Mouse (Mus musculus) G1E-ER4 (cell line): ENCODE measurements around the gene Magi2. TPM values are rescaled to one million over a fixed set of nuclear protein-coding genes. Genes with fewer than 3 reads are reported as not detected.

Source experiments
- GATA1 ChIP-seq: IDR thresholded peaks from one replicate; pipeline ENCODE4 v1.8.0; 2012; ENCODE audit warnings: low read length, inconsistent platforms
- polyA plus RNA-seq: library from polyadenylated mRNA; stranded (reverse); fragments of >175 nt; gene quantifications from 2 replicates; pipeline ENCODE4 v1.2.3, GENCODE M21; 2012

The Magi2 gene
- polyA plus RNA-seq, 1 experiment: 0.94 TPM

DNA sequence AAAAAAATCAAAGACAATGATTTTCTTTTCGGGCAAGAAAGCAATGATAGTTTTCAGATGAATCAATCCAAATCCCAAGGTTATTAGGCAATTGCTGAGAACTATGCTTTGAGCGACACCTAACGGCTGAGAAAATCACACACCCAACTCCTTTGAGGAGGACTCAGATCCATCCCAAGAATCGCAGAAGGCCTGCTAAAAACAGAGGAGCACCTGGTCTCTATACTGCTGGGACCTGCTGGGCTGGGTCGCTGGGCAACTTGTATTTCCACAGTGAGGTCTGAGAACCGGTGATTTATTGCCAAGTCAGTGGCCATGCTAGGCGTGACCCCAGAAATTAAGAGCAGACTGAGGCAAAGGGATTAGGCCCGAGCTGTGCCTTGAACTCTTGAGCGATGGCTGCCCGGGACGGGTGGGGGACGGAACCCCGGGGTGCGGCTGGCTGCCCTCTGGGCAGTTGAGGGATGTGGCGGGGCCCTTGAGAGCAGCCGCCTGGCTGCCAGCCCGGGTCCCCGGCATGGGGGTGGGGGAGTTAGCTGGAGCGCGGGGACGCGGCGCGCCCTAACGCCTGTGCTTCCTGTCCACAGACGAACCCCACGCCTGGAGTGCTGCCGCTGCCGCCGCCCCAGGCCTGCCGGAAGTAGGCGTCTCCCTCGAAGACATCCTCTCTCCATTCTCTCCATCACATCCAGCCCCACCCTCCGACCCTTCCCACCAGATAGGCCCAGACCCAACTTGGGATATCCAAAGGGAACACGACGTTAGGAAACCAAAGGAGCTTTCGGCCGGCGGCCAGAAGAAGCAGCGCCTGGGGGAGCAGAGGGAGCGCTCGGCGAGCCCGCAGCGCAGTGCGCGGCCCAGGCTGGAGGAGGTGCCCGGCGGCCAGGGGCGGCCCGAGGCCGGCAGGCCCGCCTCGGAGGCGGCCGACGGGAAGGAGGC lies 1474.9 kb downstream of the Magi2 start:
- TF ChIP-seq GATA1: no peak

DNA sequence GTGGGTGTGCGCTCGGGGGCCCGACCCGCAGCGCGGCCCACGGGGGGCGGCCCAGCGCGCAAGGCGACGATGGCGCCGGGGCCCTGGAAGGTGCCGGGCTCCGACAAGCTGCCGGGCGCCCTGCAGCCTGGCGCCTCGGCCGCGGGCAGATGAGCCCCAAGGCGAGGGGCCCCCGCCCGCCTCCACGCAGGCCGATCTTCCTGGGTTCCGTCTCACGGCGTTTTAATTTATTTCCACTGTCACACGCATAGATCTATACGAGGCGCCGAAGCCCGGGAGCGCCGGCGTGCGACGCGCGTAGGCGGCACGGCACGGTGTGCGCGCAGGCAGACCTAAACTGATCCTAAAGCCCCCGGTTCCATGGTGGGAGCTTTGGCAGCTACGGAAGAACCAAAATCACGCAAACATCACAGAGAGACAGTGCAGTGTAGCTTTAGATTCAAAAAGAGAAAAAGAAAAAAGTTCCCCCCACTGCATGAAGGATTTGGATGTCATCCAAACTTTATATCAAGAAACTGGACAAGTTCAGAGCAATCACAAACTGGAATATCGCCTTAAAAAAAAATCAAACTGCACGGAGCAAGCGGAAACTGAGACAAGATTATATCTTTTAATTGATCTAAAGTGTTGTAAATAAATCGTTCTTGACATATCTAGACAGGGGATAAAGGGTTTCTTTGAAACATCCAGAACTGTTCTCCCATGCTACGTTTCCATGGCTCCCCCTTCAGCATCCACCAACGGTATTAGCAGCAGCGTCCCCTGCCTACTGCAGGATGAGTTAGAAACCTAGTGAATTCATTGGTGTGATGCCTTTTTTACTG lies 1475.9 kb downstream of the Magi2 start:
- no peak for TF ChIP-seq GATA1

DNA sequence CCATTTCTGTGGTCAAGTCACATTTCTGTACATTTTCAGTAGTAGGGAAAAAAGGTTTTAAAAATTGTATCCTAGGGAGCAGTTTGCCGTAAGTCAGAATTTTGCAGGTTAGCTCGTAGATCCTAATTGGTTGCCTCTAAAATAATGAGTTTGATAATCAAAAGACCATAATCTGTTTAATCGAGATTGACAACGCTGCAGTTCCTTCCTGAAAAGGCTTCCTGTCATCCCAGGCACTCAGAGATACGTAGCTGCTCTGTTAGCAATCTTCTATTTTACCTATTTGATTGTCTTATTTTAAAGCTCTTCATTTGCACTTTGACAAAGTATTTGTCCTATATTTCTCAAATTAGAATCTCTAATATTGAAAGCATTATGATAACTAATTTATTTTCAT lies 1476.5 kb downstream of the Magi2 start:
- TF ChIP-seq GATA1: no peak

DNA sequence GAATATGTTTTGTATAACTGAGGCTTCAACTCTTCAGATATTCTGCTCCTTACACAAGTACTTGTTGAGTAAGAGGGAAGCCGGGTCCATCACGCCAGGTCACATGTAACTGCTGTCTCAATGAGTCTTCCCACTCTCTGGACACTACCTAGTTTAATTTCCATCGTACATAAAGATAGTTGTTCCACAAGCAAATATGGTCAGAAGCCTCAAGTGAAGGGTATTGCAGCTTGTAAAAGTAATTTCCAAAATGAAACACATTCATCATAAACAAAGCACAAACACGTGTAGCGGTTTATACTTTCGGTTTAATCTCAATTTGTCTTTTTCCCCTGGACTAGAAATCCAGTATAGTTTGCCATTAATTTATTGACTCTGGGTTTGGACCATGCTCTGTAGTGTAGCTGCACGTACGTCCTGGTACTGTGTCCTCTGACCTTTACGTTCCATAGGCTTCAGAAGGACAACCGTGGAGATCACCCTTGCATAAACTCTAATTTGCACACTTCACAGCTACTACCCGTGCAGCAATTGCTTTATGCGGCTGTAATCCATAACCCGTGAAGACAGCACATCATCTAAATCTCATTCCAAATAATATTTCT lies 1477.2 kb downstream of the Magi2 start:
- no peak for TF ChIP-seq GATA1

DNA sequence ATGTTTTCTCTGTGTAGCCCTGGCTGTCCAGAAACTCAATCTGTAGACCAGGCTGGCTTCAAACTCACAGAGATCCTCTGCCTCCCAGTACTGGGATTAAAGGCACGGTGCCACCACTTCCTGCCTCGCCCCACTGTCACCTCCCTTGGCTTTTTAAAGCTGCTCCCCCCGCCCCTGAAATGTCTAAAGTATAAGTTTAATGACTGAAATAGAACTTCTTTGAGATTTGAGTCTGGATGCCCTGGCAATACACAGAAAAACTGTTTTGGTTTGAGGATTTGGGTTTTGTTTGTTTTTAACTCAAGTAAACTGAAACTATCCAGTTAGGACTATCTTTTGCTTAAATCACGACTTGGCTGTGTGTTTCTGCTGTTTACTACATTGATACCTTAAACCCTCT lies 1478.0 kb downstream of the Magi2 start:
- no peak for TF ChIP-seq GATA1

DNA sequence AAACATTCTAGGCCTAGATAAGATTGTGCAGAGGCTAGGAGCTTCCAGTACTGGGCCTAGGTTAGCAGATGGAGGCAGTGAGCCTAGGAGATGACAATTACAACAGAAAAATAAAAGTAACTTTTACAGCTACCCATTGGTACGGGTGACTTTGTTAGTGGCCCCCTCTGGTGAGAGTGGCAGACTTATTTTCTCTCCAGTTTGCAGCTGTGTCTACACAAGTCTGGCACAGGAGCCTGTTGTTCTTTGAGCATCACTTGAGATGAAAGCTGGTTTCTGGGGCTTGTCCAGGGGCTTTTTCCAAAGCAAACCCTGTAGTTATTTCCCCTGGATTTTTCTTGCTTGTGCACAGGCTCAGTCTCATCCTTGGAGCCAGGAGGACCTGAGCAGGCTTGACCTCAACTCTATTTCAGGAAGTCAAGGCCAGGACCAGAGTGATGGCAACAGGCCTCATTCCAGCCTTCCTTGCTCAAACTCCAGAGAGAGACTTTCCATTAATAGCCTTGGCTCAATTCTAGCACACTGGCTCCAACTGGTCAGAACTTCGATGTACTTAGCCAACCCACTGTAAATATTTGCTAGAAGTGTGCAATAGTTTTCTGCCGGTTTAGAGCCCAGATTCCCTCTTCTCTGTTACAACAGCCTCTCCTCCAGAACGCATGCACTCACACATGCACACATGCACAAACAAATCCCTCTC lies 1493.5 kb downstream of the Magi2 start:
- no peak for TF ChIP-seq GATA1

DNA sequence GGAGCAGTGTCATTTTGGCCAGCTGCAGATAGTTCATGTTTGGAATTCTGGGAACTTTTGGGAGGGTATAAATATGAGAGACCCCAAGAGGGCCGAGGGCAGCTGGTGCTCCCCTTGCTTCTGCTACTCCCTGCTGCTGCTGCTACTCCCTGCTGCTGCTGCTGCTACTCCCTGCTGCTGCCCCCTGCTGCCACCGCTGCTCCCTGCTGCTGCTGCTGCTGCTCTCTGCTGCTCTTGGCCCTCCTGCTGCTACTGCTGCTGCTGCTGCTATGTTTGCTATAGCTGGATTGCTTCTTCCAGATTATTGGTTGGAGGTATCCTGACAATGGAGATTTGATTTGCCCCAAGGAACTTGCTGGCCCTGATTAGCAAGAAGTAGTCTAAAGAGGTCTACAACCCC lies 1512.0 kb downstream of the Magi2 start:
- no peak for TF ChIP-seq GATA1

DNA sequence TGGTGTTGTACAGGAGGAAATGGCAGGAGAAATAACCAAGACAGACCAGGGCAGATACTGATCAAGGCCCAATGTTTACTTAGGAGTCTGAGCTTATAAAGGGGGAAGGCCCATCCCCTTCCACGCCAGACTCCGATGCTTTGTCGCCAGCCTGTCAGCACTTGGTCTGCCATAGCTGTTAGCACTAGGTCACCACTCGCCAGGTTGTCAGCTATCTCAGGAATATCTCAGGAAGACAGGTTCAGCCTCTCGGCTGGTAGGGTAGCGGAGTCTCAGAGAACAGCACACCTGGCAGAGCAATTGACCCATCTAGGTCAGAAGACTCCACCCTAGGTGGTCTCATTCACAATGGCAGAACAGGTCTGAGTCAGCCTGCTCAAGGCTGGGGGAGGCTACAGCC lies 1514.4 kb downstream of the Magi2 start:
- TF ChIP-seq GATA1: no peak

DNA sequence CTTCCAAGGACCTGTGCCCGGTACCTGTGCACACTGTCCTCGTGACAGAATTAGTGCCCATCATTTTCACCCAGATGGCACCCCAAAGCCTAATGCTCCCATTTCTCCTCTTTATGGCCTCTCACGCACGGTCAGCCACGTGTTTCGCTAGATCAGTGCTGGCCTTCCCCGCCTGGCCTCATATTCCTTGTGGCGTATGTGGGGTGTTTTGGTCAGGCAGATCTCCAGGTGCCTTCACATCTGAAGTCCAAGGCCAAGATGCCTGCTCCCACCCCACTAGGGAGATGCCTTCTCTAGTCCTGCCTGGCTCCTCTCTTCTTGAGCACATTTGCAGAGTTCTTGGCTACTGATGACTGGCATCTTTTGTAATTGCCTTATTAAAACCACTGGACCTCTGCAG lies 1515.1 kb downstream of the Magi2 start:
- TF ChIP-seq GATA1: no peak

DNA sequence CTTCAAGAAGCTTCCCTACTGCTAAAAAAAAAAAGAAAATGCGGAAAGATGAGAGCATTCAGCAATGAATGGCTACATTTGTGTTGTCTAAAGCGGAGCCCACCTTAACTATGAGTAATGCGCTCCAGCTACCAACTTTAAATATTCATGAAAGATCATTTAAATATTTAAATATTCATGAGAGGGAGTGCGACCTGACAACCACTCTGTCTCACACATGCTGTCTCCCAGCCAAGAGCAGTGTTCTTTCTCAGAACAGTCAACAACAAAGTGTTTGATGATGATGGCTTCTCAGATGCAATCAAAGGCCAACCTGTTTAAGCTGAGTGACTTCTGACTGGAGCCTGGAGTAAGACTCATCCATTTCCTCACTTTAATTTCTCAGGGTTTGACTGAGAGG lies 1521.3 kb downstream of the Magi2 start:
- TF ChIP-seq GATA1: no peak

DNA sequence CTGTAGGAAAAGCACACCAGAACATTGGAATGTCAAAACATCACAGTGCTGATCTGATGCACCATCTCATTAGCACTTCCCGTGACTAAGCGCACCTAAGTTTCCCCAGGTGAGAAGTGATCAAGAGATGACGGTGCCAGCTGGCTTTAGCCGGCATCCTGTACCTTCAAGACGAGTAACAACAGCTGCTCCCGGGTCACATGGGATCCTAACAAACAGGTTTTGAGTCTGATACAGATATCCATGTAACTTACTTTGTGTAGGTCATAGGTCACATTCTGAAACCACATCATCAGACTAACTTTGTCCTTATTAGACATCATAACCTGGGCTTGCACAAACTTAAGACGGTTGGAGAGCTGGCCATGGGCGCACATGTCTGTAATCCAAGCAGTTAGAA lies 1522.0 kb downstream of the Magi2 start:
- TF ChIP-seq GATA1: no peak

DNA sequence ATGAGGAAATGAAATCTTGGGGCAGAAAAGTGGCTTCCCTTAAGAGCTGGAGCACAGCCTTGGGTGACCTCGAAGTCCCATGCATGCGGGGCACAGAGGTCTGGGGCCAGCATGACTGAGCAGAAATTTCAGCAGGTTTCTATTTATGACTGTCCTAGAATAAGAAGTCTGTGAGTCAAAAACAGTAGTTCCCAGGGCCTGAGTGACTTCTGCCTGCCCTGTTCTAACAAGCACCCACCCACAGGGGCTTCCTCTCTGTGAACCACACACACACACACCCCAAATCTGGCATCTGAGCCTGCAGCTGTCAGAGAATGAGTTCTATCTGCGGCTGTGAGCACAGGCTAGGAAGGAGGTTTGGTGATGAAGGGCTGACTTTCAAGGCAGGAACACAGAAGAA lies 1522.7 kb downstream of the Magi2 start:
- no peak for TF ChIP-seq GATA1

DNA sequence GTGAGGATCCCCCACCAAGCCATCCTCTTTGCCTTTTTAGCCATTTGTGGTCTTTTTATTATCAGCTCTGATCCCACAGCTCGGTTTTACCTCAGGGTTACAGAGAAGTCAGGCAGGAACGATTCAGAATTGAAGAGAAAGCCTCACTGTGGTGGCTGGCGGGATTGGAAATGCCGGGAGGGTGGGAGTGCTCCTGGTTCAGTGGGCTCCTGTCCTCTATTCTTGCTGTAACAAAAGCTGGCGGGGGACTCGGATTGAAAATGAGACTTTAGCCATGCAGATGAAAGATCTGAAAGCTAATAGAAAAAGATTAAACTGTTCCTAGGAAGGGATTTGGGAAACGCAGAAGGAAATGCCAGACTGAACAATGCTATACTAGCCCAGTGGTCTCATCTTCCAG lies 1524.2 kb downstream of the Magi2 start:
- no peak for TF ChIP-seq GATA1

DNA sequence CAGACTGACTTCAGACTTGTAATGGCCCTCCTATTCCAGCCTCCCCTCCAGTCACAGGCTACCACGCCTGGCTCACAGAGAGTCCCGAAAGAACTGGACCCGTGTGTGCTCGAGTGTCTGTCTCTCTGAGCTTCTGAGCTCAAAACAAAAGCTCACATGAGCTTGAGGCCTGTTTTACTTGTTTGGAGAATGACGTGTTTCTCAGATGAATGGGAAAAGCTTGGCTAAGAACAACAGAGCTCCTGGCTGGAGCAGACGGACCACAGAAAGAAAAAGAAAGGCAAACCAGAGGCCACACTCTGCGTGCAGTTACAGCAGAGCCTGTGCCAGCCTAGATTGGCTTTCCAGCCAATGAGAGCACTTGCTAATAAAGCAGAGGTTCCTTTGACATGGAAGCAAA lies 1524.9 kb downstream of the Magi2 start:
- no peak for TF ChIP-seq GATA1

DNA sequence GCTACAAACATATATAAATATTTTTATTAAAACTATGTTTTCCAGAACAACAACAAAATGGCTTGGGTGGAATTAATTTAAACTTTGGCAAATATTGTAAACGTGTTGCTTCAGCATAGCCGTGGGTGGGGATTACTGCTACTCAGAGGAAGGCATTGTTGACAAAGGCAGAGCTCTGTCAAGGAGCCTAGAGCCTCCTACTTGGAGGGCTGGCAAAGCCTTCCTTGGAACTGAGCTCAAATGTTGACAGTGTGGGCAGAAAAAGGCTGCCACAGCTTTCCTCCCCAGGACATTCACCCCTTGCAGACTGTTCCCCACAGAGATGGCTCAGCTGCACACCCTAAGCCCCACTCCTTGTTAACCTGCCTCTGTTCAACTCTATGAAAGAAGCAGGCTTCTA lies 1526.3 kb downstream of the Magi2 start:
- TF ChIP-seq GATA1: no peak

DNA sequence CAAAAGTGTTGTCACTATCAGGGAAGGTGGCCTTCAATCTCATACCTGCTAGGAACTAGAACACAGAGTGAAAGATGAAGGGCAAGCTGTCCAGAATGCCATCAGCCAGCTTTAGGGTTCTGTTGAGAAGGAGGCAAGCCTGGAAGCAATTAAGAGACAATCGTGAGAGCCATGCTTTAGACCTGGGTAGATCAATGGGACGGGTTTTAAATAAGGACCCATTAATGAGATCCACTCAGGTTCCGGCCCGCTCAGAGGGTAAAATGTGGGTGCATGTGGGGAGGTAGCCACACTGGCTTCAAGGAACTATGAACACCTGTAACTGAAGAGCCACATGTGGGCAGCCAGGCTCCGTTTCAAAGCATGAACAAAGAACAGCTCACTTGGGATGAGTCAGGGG lies 1527.1 kb downstream of the Magi2 start:
- TF ChIP-seq GATA1: no peak
